ENCODE assay signal across 16 mouse cellular contexts in the genomic region with DNA sequence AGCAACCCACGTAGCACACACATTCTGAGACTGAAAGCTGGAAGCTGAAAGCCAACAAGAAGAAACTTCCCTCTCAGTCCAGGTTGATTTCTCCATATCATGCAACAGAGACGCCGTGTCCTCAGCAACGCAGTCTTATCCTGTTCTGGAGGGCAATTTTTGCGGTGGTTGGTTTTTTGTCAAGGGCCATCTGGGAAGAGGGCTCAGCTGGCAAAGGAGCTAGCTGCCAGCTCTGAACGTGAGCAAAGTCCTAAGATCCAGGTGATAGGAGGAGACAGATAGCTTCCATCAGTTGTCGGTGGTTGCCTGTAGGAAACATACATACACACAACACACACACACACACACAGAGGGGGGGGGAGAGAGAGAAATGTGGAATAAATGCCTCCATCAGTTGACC.
"Had no signal": no experiment of that assay in that cellular context is flagged by ENCODE, and none has a peak within 500 bp of the region (broad histone marks: within the 10 kb centered on the region; RNA-seq: fewer than 3 reads in every experiment).

No protein-coding gene starts in this region.

- DNase-seq: retina, postnatal 1 day; right cerebral cortex, adult 18-20 months; right cerebral cortex, postnatal 14 days; right cerebral cortex, postnatal 25 days; spleen, adult 18-20 months; thymus, adult 18-20 months; thymus, adult 2 months; thymus, postnatal 14 days; thymus, postnatal 25 days; thymus, postnatal 36 days; thymus, postnatal 4 days had no signal

- H3K4me1 ChIP-seq: neural tube, embryonic 12.5 days; neural tube, embryonic 15.5 days; stomach, embryonic 15.5 days had no signal

- H3K36me3 ChIP-seq: neural tube, embryonic 12.5 days; neural tube, embryonic 13.5 days; neural tube, embryonic 15.5 days; stomach, embryonic 15.5 days had no signal

- H3K9me3 ChIP-seq: neural tube, embryonic 12.5 days; neural tube, embryonic 13.5 days; neural tube, embryonic 15.5 days; stomach, embryonic 15.5 days had no signal

- H3K4me3 ChIP-seq: neural tube, embryonic 12.5 days; neural tube, embryonic 13.5 days; neural tube, embryonic 15.5 days; stomach, embryonic 15.5 days had no signal

- H3K9ac ChIP-seq: neural tube, embryonic 12.5 days; neural tube, embryonic 13.5 days; neural tube, embryonic 15.5 days; stomach, embryonic 15.5 days had no signal

- H3K27me3 ChIP-seq: neural tube, embryonic 12.5 days; neural tube, embryonic 13.5 days; neural tube, embryonic 15.5 days; stomach, embryonic 15.5 days had no signal

- H3K4me2 ChIP-seq: neural tube, embryonic 12.5 days; neural tube, embryonic 13.5 days; neural tube, embryonic 15.5 days; stomach, embryonic 15.5 days had no signal

- H3K27ac ChIP-seq: neural tube, embryonic 12.5 days; neural tube, embryonic 13.5 days; neural tube, embryonic 15.5 days; stomach, embryonic 15.5 days; stomach, postnatal 0 days had no signal
